Mouse (Mus musculus): Measurements from ENCODE around the gene Rpl27a.

DNA sequence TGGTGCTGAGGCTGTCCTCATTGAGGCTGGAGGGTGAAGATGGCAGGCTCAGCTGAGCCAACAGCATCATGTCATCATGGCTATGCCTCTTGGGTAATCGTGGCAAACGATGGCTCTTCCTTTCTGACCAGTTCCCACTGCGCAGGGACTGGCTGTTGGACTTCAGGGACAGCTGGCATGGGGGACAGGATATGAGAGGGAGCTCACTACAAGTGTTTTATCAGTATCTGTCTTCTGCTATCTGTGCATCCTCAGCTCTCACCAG lies 23.3 kb downstream of the Rpl27a start:
- TF ChIP-seq CTCF (conservative IDR thresholded peaks at IDR 0.05; ENCODE audit: low read length) (no peak), NANOG (IDR thresholded peaks at IDR 0.05; ENCODE audit: borderline replicate concordance, low read length) (no peak), POU5F1 (IDR thresholded peaks at IDR 0.05; ENCODE audit: borderline replicate concordance, low read length) (no peak)
